Mouse (Mus musculus) E14TG2a.4 (cell line): ENCODE data around the gene Pef1.

Experiments
- H3K27me3 ChIP-seq: 2 replicates; pipeline ENCODE4 v1.6.1; 2014; ENCODE audit warnings: low read length, control low read depth; ENCODE audit not compliant: insufficient read depth
- H3K36me3 ChIP-seq: 2 replicates; pipeline ENCODE4 v1.6.1; 2014; ENCODE audit warnings: low read length, control low read depth; ENCODE audit not compliant: insufficient read depth
- H3K4me1 ChIP-seq: replicated peaks from 2 replicates; pipeline ENCODE4 v1.6.1; 2014; ENCODE audit warnings: low read depth, low read length, control low read depth
- H3K4me3 ChIP-seq: replicated peaks from 2 replicates; pipeline ENCODE4 v1.5.1; 2014; ENCODE audit warnings: mild to moderate bottlenecking, low read length
- H3K9me3 ChIP-seq: 2 replicates; pipeline ENCODE4 v1.6.1; 2014; ENCODE audit warnings: low read length, control low read depth
- CTCF ChIP-seq: conservative IDR thresholded peaks from 2 replicates; pipeline ENCODE4 v1.5.1; 2014; ENCODE audit warnings: low read length
- NANOG ChIP-seq: IDR thresholded peaks from 2 replicates; pipeline ENCODE4 v1.6.1; 2014; ENCODE audit warnings: borderline replicate concordance, low read length, mixed read lengths
- POU5F1 ChIP-seq: IDR thresholded peaks from 2 replicates; pipeline ENCODE4 v1.6.1; 2014; ENCODE audit warnings: low read length, borderline replicate concordance

The Pef1 gene

DNA sequence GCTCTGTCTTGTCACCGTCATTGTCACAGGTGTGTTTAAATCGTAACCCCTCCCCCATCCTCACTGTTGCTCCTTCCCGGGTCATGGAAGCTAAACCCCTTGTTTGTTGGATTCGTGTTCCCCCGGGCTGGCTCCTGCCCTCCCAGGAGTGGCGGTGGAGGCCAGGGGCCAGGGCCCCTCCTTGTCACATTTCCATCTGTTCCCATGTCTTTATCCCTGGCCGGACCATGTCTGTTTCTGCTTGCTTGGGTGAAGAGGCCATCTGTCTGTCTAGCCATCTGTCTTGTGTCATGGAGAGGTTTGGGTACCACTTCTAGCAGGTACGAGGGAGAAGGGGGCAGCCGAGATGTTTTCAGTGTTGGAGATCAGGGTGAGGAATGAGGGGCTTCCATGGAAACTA is 20.1 kb upstream of the Pef1 start:
- Histone ChIP-seq H3K4me3 (no peak overlapping the region), H3K27me3 (peaks cover 93% of the 10 kb centered on the region), H3K36me3 (no peaks in the 10 kb centered on the region), H3K9me3 (no peaks in the 10 kb centered on the region), H3K4me1 (peaks cover 25% of the 10 kb centered on the region)
- TF ChIP-seq NANOG, result no peak
- TF ChIP-seq CTCF, result no peak
- no peak for TF ChIP-seq POU5F1

- Histone ChIP-seq H3K9me3 (no peaks in the 10 kb centered on the region), H3K4me3 (no peak overlapping the region), H3K27me3 (peaks cover 92% of the 10 kb centered on the region), H3K4me1 (peaks cover 16% of the 10 kb centered on the region), H3K36me3 (no peaks in the 10 kb centered on the region)
- TF ChIP-seq CTCF (no peak), NANOG (no peak), POU5F1 (no peak)
Observed at GRCm38 (mm10) chr4:130084331-130084945, 17.9 kb upstream of the Pef1 start.

- Histone ChIP-seq H3K27me3 (peaks cover 94% of the 10 kb centered on the region), H3K9me3 (no peaks in the 10 kb centered on the region), H3K4me1 (peaks cover 16% of the 10 kb centered on the region), H3K4me3 (no peak overlapping the region), H3K36me3 (no peaks in the 10 kb centered on the region)
- TF ChIP-seq CTCF (no peak), NANOG (no peak), POU5F1 (no peak)
Observed at GRCm38 (mm10) chr4:130085246-130085820, 17.0 kb upstream of the Pef1 start.

DNA sequence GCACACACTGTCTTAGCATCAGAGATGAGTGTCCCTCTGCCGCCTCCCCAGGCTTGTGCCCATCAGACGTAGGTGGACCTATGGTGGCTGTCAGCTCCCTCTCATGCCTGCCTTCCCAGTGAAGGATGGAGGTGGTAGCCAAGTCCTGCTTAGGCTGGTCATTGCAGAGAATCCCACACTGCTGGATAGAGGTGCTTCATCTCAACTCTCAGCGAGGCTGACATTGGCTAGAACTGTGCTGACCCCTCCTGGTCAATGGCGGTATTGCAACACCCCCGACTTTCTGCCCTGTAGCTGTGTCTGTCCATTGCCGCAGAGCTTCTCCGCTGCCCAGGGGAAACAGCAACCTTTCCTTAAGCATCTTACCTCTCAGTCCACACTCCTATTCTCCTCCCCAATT is 15.1 kb upstream of the Pef1 start:
- TF ChIP-seq CTCF (peak; percentile 99), POU5F1 (no peak), NANOG (no peak)
- peaks cover 16% of the 10 kb centered on the region for H3K4me1 ChIP-seq

DNA sequence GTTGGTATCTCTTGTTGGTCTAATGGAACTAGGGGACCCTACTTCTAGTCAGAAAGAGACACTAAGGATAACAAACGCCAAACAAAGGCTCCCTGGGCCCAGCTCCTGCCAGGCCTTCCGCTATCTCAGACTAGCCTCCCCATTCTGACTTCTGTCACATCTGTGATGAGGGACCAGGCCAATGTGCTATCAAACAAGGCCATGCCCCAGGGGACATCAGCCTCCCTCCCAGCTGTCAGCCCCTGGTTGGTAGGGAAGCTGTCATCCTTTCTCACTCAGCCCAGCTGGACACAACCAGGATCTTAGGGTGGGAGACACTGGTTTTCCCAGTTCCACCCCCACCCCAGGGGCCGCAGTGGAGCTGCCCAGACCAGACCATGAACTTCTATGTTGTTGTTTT is 7.2 kb upstream of the Pef1 start:
- no peak for TF ChIP-seq CTCF
- no peak for TF ChIP-seq POU5F1
- H3K27me3 ChIP-seq, result peaks cover 92% of the 10 kb centered on the region
- no peak overlapping the region for H3K4me3 ChIP-seq
- H3K4me1 ChIP-seq, result peaks cover 8% of the 10 kb centered on the region
- no peaks in the 10 kb centered on the region for H3K9me3 ChIP-seq
- no peaks in the 10 kb centered on the region for H3K36me3 ChIP-seq

More for the DNA sequence above, 15.1 kb upstream of the Pef1 start:
- Histone ChIP-seq H3K9me3 (no peaks in the 10 kb centered on the region), H3K36me3 (no peaks in the 10 kb centered on the region), H3K4me3 (no peak overlapping the region), H3K27me3 (peaks cover 94% of the 10 kb centered on the region)

- Histone ChIP-seq H3K36me3 (no peaks in the 10 kb centered on the region), H3K4me1 (peaks cover 45% of the 10 kb centered on the region), H3K9me3 (0 out of 2 replicates have a peak, but pooled peaks cover 4% of the 10 kb centered on the region), H3K4me3 (no peak overlapping the region), H3K27me3 (peaks cover 60% of the 10 kb centered on the region)
- TF ChIP-seq NANOG (no peak), POU5F1 (no peak), CTCF (no peak)
Observed at GRCm38 (mm10) chr4:130101183-130101582, 1.2 kb upstream of the Pef1 start.

- TF ChIP-seq NANOG, result no peak
- no peak for TF ChIP-seq POU5F1
- TF ChIP-seq CTCF, result peak; percentile 90
- H3K9me3 ChIP-seq, result 0 out of 2 replicates have a peak, but pooled peaks cover 4% of the 10 kb centered on the region
- H3K36me3 ChIP-seq, result no peaks in the 10 kb centered on the region
- H3K4me1 ChIP-seq, result peaks cover 61% of the 10 kb centered on the region
- H3K4me3 ChIP-seq, result no peak overlapping the region
- peaks cover 38% of the 10 kb centered on the region for H3K27me3 ChIP-seq
Observed at GRCm38 (mm10) chr4:130103632-130104031, 1.3 kb downstream of the Pef1 start.

DNA sequence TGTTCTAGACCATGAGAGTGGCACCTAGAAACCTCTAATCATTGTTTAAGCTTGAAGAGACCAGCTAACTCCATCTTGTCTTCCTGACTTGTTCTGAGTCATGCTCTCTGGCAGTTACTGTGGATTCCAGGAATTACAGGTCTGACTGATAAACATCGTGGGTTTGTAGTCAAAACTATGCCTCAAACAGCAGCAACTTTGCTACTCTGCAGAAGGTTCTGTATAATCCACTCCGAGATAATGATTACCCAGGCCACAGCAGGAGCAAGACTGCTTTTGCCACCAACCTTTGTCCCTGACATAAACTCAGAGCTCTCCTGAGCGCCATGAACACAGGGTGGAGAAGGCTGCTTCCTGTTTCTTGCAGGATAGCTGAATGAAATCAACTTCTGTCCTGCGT is 2.2 kb downstream of the Pef1 start:
- Histone ChIP-seq H3K4me3 (no peak overlapping the region), H3K4me1 (peaks cover 70% of the 10 kb centered on the region), H3K36me3 (no peaks in the 10 kb centered on the region), H3K9me3 (0 out of 2 replicates have a peak, but pooled peaks cover 4% of the 10 kb centered on the region), H3K27me3 (peaks cover 28% of the 10 kb centered on the region)
- TF ChIP-seq NANOG (no peak), POU5F1 (no peak), CTCF (no peak)

DNA sequence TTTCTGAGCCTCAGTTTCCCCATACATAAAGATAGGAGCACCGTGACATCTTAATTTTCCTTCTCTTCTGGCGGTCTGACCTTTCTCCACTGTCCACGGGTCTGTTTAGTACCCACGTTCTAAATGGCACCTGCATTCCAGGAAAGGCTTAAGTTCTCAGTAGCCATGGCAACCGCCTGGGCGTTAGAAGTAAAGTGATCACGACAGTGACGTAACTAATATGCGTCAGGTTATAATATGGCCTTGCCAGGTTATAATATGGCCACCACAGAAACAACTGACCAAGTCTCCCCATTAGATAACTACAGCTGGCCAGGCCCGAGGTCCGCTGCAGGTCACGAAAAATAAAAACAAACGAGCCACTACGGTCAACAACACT is 4.7 kb downstream of the Pef1 start:
- TF ChIP-seq NANOG (no peak), CTCF (no peak), POU5F1 (no peak)
- H3K36me3 ChIP-seq, result 0 out of 2 replicates have a peak, but pooled peaks cover under 1% of the 10 kb centered on the region

More for the DNA sequence above, 4.7 kb downstream of the Pef1 start:
- H3K4me3 ChIP-seq, result peak overlapping the region; percentile 85
- peaks cover 69% of the 10 kb centered on the region for H3K4me1 ChIP-seq
- 0 out of 2 replicates have a peak, but pooled peaks cover 4% of the 10 kb centered on the region for H3K9me3 ChIP-seq
- H3K27me3 ChIP-seq, result peaks cover 9% of the 10 kb centered on the region
